Mouse (Mus musculus) c-Kit-positive CD71-positive TER-119-negative erythroid progenitor cells, embryonic 14.5 days (primary cell): ENCODE measurements at regions not wholly inside any gene's neighbourhood (a gene's known extent, or its start where the extent isn't known, plus 50 kb on each side); places are given as distances from the start of the nearest gene placed in this dataset.
"Not testable (repeated sequence)": the region's sequence is repeated elsewhere in the genome, so short reads cannot be mapped to it uniquely, and the experiment has no call there.

Source experiments
- DNase-seq: peaks from one replicate; pipeline ENCODE4 v3.0.0-alpha.2; 2013; ENCODE audit warnings: low read depth

DNA sequence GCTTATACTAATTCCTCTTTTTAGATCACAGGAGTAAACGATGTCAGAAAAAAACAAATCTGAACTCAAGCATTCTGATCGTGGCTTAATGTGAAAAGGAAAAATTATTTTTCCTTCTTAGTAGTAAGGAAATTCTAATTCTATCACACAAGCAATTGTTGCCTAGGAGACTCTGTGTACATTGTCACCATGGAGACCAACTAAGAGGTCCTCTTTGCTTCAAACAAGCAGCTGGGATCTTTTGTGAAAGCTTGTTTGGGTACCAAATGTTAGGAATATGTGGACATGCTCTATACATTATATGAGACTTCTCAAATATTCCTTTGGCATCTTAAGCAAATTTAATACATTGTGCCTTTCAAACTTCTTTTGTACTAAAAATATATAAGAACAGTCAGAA, 345.9 kb upstream of the Atp10a start:
- no peak for DNase-seq

DNA sequence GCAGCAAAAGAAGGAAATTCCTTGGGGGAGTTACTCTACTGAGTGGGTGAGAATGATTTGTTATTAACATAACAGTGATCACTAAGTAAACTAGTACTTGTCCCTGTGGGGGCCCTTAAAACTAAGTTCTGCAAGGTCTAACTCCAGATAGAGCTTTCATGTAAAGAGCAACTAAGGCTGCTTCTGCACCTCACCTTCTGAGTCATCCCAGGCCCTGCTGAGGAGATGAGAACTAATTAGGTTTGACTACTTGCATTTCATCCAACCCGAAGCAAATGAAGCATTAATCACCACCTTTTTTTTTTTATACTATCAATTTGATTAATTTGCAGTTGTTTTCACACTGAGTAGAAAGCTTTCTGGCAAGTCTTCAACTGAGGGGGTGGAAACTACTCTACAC, 333.6 kb upstream of the Atp10a start:
- no peak for DNase-seq

DNA sequence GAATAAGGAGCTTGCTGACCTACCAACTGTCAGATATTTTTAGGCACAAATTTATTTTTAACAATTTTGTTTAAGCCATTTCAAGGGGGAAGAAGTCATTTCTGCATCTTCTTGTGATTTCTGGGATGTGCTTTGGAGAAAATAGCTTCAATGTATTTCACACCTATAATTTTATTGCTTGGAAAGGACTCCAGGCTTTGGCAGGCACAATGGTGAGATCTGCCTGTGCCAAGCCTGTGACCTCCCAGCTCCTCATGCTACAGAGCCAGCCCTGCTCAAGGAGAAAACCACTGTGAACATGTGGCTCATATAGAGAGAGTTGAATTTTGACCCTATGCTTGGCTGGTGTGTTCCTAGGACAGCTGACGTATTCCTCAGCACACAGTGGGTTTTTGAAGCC, 288.6 kb upstream of the Atp10a start:
- DNase-seq, result no peak

DNA sequence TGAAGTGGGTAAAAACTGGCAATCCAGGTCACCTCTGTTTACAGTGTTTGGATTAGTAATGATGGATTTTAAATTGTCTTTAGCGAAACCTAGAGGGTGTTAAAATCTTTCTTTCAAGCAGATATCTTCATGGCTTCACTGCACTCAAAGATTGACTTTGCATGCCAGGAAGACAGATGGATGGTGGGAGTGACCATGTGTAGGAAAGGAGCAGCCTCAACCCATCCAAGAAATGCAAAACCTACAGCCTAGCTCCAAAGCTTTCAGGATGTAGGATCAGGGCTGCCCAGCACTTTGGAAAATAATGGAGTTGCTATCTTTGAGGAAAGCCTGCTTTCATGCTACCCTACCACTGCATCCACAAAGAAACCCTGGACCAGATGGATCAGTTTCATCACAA, 272.6 kb upstream of the Atp10a start:
- no peak for DNase-seq

DNA sequence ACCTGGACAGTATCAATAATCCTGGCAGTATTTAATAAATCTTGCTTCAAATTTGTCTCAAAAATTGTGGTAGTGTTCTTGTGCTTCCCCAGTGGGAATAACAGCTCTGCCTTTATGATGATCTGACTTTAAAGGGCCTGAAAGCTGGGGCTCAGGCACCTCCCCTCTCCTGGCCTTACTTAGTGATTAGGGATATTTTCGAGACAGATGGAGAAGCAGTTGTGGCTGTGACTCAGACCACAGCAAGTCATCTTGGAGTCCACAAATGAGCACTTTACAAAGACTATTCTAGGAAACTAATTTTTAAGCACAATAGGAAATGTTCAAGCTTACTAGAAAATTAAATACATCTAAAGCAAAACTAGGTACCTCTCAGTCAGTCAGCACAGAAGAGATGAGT, 267.6 kb upstream of the Atp10a start:
- DNase-seq, result no peak

DNA sequence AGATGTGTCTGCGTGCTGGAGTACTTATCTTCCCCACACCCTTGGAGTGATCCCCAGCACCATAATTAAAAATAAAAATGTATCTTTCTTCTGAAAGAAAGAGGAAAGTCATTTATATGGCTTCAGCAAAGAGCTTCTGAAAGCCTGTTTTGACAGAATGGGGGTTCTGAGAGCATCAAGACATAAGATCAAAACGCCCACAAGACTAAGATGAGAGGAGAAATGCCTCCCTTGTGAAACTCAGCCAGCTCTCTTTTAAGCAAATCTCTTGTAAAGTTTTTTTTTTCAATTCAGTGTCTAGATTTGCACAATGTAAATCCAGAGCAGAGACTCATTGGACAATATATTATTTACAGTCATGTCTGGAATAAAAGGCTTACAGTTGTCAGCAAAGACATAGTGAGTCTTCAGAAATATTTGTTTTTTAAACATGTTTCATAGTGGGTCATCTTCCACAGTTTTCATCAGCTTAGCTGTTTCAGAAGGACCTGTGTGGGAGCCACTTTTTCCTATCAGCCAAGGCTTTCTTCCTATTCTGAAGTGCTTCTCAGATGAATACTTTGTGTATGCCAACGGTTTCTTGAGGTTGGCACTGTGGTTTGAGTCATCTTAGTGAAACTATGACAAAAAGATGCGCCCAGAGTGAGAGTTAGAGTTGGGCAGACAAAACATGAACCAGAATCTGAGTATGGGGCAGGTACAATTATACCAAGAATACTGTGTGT, 263.4 kb upstream of the Atp10a start:
- DNase-seq, result no peak

DNA sequence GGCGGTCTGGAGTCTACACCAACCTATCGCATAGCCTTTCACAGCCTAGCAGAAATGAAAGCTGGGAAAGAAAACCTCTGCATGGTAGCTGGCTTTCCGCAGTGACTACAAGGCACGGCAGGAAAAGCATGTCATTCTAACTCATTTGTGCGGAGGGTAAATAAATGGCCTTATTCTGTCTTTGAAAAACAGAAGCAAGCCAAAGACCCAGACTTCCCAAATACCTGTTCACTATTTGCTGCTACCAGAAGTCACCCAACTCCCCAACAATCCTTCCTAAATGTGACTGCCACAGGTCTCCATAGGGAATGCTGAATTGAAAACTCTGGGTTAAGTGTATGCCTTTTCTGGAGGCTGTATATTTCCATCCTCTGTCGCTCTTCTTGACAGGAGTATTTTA, 258.0 kb upstream of the Atp10a start:
- no peak for DNase-seq

DNA sequence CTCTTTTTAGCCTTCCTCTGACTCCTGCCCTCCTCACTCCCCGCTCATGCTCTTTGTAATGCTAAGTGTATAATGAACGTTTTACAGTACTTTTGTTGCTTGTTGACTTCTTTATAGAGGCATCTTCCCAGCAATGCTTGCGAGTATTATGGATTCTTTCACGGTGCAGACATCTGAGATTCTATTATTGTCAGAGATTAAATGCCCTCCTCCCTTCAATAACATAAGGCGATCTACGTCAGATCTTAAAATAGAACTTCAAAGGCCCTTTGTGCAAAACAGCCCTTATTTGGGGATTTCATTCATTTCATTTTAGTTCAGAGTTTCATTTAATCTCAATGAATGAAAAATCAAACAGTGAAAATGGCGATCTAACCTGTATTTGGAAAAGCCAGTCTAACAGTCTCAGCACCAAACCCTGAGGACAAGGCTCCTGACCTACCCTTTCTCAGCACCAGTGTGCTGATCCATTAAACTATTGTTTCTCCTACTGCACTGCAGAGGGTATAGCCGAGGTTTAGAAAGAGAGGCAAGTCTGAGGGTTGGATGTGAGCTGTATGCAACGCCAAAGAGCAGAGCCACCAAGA, 257.3 kb upstream of the Atp10a start:
- DNase-seq, result no peak

DNA sequence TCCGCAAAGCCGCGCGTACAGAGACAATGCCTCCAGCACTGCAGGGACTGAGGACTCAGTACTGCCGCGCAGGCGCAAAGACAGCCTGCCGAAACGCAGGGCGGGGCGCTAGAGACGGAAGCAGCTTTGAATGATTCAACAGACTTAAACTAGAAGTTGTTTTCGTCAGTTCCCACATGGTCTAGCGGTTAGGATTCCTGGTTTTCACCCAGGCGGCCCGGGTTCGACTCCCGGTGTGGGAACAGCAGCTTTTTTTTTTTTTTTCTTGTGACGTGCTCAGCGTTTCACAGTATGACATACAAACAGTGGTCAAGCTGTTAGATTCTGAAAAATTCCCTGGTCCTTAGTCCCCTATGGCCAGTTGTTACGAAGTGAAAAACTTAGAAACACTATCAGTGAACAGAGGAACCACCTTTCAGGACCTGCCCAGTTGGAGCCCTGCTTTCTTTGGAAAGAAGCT, 256.8 kb upstream of the Atp10a start:
- peak; percentile 84 for DNase-seq

DNA sequence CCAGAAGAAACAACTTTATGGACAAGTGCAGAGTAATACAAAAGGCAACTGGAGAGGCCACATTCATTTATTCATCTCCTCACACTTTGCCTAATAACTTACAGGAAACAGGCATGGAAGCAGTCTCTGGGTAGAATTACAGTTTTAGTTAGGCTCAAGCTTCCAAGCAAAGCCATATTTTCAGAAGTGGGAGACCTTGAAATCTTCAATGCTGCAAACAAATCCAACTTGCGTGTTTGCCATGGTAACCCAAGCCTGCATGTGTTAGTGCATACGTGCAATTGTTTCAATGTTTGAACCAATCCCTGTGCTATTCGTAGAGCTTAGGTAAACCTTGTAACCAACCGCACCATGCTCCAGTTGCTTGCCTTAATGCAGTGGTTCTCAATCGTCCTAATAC, 256.3 kb upstream of the Atp10a start:
- DNase-seq, result no peak

DNA sequence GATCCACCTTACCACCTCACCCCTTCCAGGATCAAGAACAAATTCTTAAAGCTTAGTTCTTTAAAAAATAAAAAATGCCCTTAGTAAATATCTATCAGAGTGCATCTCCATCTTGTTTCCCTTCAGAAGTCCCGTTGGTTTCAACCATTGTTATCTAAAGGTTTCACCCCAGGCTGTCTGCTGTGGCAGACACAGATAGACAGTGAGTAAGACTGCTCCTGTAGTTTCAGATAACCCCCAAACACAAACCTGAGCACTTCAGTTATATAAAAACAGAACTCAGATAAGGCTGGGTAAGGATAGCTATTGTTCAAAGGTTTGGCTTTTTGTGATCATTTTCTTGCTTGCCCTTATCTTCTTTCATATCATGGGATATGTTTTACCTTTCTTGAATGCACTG, 255.4 kb upstream of the Atp10a start:
- peak; percentile 37 for DNase-seq

DNA sequence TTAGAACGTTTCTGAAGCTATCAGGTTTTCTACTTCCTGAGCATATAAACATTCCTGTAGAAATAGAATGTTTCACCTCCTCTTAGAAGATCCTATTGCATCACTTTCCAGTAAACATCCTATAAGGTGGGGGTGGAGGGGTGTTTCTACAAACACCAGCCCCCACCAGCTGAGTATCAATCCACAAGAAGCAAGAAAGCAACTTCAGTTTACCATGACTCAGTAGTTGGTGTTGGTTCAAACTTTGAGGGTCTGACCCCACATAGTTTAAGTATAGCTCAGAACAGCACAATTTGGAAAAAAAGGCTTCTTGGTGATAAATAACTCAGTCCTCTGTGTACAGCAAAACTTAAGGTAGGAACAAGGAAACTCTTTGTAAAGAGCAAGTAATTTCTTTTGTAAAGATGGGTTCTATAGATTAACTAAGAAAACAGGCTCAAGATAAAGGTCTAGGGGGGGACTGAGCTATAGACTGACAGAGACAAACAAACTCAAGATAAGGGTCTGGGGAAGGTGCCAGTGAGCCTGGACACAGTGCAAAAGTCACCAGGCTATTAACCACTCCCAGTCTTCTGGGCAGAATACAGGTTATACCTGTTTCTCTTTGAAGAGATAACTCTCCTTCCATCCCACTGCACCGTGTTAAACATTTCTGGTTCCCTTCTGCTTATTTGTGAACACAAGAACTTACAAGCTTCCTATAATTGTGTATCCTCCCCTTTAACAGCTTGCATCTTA, 218.9 kb upstream of the Atp10a start:
- no peak for DNase-seq

DNA sequence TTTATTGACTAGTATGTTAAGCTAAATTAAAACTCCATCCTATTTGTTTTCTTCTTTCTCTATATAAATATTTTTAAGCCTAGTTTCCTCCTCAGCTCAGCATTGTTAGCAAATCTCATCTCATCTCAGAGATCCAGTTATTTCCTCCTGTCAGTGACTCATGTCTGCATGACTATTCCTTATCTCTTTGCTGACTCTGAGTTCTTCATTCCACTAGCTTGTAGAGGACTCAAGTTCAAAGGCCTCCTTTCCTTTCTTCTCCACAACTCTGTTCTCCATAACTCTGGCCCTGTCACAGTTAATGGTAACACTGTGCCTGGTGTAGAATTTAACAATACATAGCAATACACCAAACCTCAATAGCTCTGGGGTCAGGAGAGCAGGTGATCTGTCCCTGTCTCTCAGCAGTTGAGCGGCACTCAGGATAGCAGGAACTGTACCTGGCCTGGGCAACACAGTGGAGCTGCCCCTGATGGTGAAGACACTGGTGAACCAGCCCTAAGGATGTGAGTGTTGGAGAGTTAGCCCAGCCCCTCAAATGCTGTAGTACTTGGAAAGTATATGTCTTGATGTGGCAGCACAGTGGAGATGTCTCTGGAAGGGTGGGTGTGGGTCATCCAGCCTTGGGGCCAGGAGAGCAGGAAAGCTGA, 213.3 kb upstream of the Atp10a start:
- no peak for DNase-seq

DNA sequence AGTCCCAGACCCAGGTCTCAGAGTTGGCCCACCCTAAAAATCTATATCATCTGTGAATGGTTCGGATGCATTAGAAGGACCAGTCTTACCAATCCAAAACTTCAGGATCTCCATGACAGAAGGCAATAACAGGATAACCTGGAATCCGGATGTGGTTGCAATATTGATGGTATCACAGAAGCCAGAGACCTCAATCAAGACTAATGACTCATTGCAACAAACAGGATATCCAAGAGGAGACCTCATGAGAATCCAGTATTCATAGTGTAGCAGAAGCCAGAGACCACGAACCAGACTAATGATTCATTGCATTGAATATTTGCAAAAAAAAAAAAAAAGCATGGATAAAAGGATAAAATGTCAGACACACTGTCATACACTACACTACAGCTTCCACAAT, 212.7 kb upstream of the Atp10a start:
- no peak for DNase-seq

DNA sequence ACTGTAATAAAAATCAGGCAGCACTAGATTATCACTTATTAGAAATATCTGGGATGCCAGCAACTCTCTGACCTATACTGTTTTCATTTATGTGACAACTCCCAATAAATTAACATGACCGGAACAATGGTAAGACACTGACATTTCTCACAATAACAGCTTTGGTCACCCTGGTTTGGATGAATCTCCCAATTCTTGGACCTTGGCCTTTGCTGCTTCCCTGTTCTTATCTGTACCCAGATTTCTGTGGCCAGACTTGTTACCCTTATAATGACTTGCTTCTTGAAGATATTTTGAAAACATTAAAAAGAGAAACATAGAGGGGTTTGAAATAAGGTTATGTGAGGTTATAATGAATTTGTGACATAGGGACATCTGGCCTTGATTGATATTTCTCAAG, 210.2 kb upstream of the Atp10a start:
- no peak for DNase-seq

DNA sequence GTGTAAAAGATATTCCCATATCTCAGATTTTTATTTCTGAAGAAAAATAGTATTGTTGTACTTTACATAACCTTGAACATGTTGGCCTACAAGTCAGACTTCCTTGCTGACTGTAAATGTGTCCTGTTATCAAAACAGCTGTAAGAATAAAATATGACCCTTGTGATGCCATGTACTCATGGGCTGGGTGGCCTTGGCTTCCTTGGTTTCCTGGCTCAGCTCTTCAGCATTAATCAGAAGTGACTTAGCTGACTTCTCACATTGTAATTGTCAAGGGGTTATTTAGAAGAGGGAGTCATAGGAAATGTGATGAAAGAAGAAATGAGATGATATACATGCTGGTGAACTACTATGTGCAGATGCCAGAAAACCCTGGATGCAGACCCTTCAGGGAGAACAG, 209.7 kb upstream of the Atp10a start:
- DNase-seq, result no peak

DNA sequence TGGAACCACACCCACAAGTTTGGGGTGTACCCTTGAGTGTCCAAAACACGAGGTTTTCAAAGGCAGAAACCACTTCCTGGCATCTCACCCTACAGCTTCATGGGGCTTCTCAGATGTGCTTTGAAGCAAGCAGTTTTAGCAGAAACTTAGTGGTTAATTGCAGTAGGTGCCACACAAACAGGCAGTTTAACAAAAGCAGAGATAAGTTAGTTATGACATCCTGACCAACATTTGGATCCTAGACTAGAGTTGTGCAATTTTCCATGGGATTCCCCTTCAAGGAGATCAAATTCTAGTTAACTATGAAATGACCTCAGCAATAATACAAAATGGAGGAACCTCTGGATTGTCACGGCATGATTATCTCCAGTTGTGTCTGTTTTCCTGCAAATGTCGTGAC, 207.2 kb upstream of the Atp10a start:
- DNase-seq, result no peak

DNA sequence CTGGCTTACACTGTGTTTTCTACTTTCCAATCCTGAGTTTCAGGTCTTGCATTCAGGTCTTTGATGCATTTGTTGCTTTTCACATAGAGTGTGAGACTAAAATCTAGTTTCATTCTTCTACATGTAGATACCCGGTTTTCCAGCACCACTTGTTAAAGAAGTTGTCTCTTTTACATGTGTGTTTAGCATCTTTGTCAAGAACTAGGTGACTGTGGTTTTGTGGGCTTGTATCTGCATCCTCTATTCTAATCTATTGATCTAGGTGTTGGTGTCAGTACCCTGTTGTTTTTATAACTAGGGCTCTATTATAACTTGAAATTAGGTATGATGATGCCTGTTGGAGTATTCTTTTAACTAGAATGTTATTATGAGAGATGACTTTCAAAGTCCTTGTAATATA, 204.0 kb upstream of the Atp10a start:
- no peak for DNase-seq

DNA sequence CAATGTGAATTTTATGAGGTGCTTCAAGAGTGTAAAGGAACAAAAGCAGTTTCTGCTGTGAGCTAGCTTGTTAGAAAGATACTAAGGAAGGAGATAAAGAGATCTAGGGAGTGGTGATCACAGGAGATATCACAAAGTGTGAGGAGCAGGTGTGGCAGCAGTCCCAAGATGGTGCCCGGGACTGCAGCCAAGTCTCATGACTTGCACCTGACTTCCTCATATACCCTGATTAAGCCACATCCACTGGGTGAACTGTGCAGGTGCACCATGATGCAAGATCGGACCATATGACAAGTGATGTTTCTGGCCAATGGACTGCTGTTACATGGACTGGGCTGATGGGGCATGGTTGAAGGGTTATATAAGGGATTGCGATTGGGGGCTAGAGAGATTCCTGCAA, 197.8 kb upstream of the Atp10a start:
- not testable (repeated sequence) for DNase-seq

DNA sequence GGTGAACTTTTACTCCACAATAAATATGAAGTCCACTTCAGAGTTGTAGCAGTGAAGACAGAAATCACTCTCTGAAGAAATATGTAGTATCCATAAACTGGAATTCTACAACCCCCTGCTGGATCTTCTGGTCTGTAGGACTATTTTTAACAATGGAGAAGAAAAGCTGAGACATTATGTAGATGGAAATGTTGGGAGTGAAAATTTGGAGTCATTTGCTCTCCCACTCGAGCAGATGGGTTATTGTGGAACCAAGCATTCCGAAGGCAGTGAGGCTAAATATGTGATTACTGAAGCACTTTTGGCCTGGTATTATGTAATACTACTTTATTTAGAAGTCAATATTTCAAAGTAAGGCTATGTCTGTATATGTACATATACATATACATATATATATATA, 195.0 kb upstream of the Atp10a start:
- no peak for DNase-seq

DNA sequence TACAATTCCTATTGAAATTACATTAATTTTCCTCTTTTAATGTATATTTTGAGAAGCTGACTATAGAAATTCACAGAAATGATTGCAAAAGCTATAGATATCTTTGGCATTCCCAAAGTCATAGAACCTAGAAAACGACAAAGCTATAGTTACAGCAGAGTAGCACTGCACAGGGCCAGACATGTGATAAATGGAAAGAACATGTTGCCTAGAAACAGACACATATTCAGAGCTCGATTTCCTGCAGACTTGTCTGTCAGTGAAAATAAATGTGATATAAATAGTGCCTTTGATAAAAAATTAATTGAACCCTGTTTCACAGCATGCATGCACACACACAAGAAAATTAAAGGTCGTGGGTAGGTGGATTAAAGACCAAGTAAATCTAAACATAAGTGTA, 182.8 kb upstream of the Atp10a start:
- DNase-seq, result no peak

DNA sequence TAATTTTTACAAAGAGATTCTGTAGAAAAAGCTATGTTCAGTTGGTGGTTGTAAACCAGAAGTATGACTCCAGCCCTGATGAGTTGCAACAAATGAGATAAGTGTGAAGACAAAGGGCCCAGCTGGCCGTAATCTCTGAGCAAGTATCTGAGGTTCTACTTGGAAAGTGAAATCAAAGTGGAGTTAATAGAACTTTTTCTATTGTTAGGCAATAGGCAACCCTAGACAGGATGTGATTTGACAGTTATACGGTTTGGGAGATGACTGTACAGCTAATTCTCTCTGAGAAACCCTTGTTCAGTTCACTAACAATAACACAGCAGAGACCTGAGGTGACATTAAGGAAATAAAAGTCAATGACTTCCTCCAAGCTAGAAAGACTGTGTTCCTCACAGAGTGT, 180.8 kb upstream of the Atp10a start:
- DNase-seq, result no peak

DNA sequence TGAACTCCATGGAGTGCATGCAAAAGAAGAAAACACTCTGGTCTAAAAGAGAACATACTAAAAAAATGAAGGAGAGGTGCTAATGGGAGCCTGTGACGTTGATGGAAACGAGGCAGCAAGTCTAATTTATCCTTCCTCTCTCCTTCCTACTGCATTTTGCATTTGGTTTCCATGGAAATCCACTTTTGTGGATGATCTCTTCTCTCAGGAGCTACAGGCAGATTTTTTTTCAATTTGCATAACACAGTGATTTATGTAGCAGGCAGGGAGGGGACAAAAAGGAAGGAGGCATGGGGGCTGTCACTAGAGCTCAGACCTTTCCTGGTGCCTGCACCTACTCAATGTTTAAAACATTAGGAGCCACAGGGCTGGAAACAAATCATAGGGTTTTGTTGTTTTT, 167.7 kb upstream of the Atp10a start:
- no peak for DNase-seq
